10 mouse cellular contexts compared by ENCODE assay signal in the genomic region with DNA sequence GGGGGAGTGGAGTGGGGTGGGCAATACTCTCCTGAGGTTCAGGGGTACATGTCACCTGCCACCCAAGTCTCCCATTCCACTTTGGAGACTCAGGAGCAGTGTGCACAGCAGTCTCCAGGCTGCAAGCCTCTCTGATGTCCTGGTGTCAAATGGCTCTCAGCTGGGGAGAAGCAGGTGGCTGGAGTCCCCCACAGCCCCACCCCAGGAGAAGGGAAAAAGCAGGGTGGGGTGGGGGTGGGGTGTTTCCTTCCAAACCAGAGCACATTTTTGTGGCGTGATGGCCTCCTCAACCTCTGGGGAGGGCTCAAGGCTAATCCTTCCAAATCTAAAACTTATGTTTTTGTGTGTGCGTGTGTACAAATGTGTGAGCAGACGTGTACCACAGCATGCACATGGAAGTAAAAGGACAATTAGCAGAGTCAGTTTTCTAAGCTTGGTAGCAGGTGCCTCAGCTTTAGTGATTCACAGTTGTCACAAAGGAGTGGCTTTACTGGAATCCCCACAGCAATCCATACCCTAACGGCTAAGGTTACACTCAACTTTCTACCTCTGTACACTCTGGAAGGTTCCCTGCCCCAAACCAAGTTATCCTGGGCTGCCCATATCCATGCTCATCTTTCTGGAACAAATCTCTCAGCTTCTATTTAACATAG.
DNase-seq lines count a peak whose midpoint lies in the region; ATAC-seq lines count a peak whose summit lies in the region.
"Had no signal": no experiment of that assay in that cellular context is flagged by ENCODE, and none has a peak within 500 bp of the region (broad histone marks: within the 10 kb centered on the region; RNA-seq: fewer than 3 reads in every experiment).

No protein-coding gene starts in this region.

- 52% methylated on average over 4 of the region's 4 CpGs for WGBS in kidney, embryonic 16.5 days
- 74% methylated on average over 4 of the region's 4 CpGs for WGBS in hindbrain, embryonic 11.5 days
- 41% methylated on average over 4 of the region's 4 CpGs for WGBS in midbrain, embryonic 14.5 days

- DNase-seq in kidney, postnatal 4 days, result no peak
- peak; percentile 68 for DNase-seq in ZHBTc4 (ENCODE audit: low read depth, low spot score)
- no peak for DNase-seq in hindbrain, embryonic 11.5 days (ENCODE audit: low spot score)
- no peak for DNase-seq in midbrain, embryonic 14.5 days
- DNase-seq in natural killer cell, adult 2 months (ENCODE audit: low spot score in 2 of 2), result no peak
- DNase-seq in adrenal gland, postnatal 10 days, result no peak
- no peak for DNase-seq in right cerebral cortex, postnatal 14 days
- DNase-seq: cerebellum, adult 8-10 months; left cerebral cortex, postnatal 4 days had no signal

- no peak for ATAC-seq in kidney, embryonic 16.5 days (ENCODE audit: low FRiP score, low TSS enrichment)
- no peak for ATAC-seq in hindbrain, embryonic 11.5 days (ENCODE audit: low FRiP score)
- no peak for ATAC-seq in midbrain, embryonic 14.5 days (ENCODE audit: low FRiP score, low TSS enrichment)

- H3K4me1 ChIP-seq in kidney, embryonic 16.5 days (ENCODE audit: insufficient read depth, low read length), result peaks cover 95% of the 10 kb centered on the region
- peaks cover 60% of the 10 kb centered on the region for H3K4me1 ChIP-seq in hindbrain, embryonic 11.5 days (replicated peaks; ENCODE audit: control insufficient read depth, insufficient read depth, low read length)
- H3K4me1 ChIP-seq in midbrain, embryonic 14.5 days (ENCODE audit: control insufficient read depth, insufficient read depth, low read length), result peaks cover 72% of the 10 kb centered on the region

- 0 out of 2 replicates have a peak overlapping the region, but pooled peaks have one; percentile 9 for H3K9ac ChIP-seq in kidney, embryonic 16.5 days (replicated peaks; ENCODE audit: low read length)
- no peak overlapping the region for H3K9ac ChIP-seq in hindbrain, embryonic 11.5 days (ENCODE audit: low read depth, low read length)
- no peak overlapping the region for H3K9ac ChIP-seq in midbrain, embryonic 14.5 days (replicated peaks; ENCODE audit: low read length)

- H3K9me3 ChIP-seq in kidney, embryonic 16.5 days (ENCODE audit: low read length), result no peaks in the 10 kb centered on the region
- H3K9me3 ChIP-seq in hindbrain, embryonic 11.5 days (ENCODE audit: control insufficient read depth, low read length), result no peaks in the 10 kb centered on the region
- no peaks in the 10 kb centered on the region for H3K9me3 ChIP-seq in midbrain, embryonic 14.5 days (ENCODE audit: control insufficient read depth, low read length)

- H3K4me2 ChIP-seq in kidney, embryonic 16.5 days (replicated peaks; ENCODE audit: low read depth, low read length), result no peak overlapping the region
- no peak overlapping the region for H3K4me2 ChIP-seq in hindbrain, embryonic 11.5 days (replicated peaks; ENCODE audit: low read depth, low read length)
- no peak overlapping the region for H3K4me2 ChIP-seq in midbrain, embryonic 14.5 days (ENCODE audit: low read length)

- H3K36me3 ChIP-seq in kidney, embryonic 16.5 days (ENCODE audit: insufficient read depth, low read length), result no peaks in the 10 kb centered on the region
- H3K36me3 ChIP-seq in hindbrain, embryonic 11.5 days (ENCODE audit: control insufficient read depth, insufficient read depth, low read length), result no peaks in the 10 kb centered on the region
- no peaks in the 10 kb centered on the region for H3K36me3 ChIP-seq in midbrain, embryonic 14.5 days (ENCODE audit: control insufficient read depth, insufficient read depth, low read length)

- H3K4me3 ChIP-seq in kidney, embryonic 16.5 days (ENCODE audit: low read length), result no peak overlapping the region
- H3K4me3 ChIP-seq in hindbrain, embryonic 11.5 days (ENCODE audit: low read depth, low read length), result no peak overlapping the region
- no peak overlapping the region for H3K4me3 ChIP-seq in midbrain, embryonic 14.5 days (replicated peaks; ENCODE audit: low read depth, low read length)

- H3K27ac ChIP-seq in kidney, embryonic 16.5 days (ENCODE audit: low read length), result peak overlapping the region; percentile 81
- 0 out of 2 replicates have a peak overlapping the region, but pooled peaks have one; percentile 30 for H3K27ac ChIP-seq in hindbrain, embryonic 11.5 days (ENCODE audit: low read depth, low read length)
- 0 out of 2 replicates have a peak overlapping the region, but pooled peaks have one; percentile 23 for H3K27ac ChIP-seq in midbrain, embryonic 14.5 days (replicated peaks; ENCODE audit: low read depth, low read length)

- no peaks in the 10 kb centered on the region for H3K27me3 ChIP-seq in kidney, embryonic 16.5 days (ENCODE audit: insufficient read depth, low read length)
- H3K27me3 ChIP-seq in hindbrain, embryonic 11.5 days (ENCODE audit: control insufficient read depth, insufficient read depth, low read length), result no peaks in the 10 kb centered on the region
- no peaks in the 10 kb centered on the region for H3K27me3 ChIP-seq in midbrain, embryonic 14.5 days (ENCODE audit: control insufficient read depth, insufficient read depth, low read length)

Comparison
In these comparisons a context has a peak if more than half of its experiments do, and no peak if none do; other contexts are left out.
1. H3K27ac ChIP-seq: peak in every context shown above with its lines; median percentile 81 in kidney, embryonic 16.5 days; 30 in hindbrain, embryonic 11.5 days; 23 in midbrain, embryonic 14.5 days.